Mouse (Mus musculus) small intestine, adult 2 months (tissue): Measurements from ENCODE around the gene Slc6a17. TPM values are rescaled to one million over a fixed set of nuclear protein-coding genes. Genes with fewer than 3 reads are reported as not detected.

ENCODE experiments used
- H3K27ac ChIP-seq: fragments of 200-500 bp; 2 replicates; pipeline ENCODE4 v1.5.1; 2012; ENCODE audit warnings: low read depth, low read length, control low read depth, inconsistent platforms; ENCODE audit not compliant: insufficient read depth
- H3K27me3 ChIP-seq: fragments of 200-500 bp; 2 replicates; pipeline ENCODE4 v1.6.1; 2012; ENCODE audit warnings: mild to moderate bottlenecking, moderate library complexity, low read length, inconsistent platforms; ENCODE audit not compliant: control insufficient read depth, insufficient read depth
- H3K36me3 ChIP-seq: fragments of 200-500 bp; 2 replicates; pipeline ENCODE4 v1.6.1; 2012; ENCODE audit warnings: mild to moderate bottlenecking, low read length, control low read depth, inconsistent platforms; ENCODE audit not compliant: control insufficient read depth, insufficient read depth
- H3K4me1 ChIP-seq: fragments of 200-500 bp; 2 replicates; pipeline ENCODE4 v1.6.1; 2012; ENCODE audit warnings: low read length, inconsistent platforms, mixed read lengths; ENCODE audit not compliant: control insufficient read depth, insufficient read depth, insufficient read length
- H3K4me3 ChIP-seq: fragments of 200-500 bp; 2 replicates; pipeline ENCODE4 v1.5.1; 2012; ENCODE audit warnings: low read depth, mild to moderate bottlenecking, control low read depth, inconsistent platforms, low read length, moderate library complexity
- CTCF ChIP-seq: fragments of 200-500 bp; IDR thresholded peaks from 2 replicates; pipeline ENCODE4 v1.5.1; 2012; ENCODE audit warnings: low read depth, mild to moderate bottlenecking, control low read depth, inconsistent platforms, low read length, moderate library complexity, mixed read lengths; ENCODE audit not compliant: insufficient replicate concordance, insufficient read length; ENCODE audit errors: extremely low read depth
- POLR2A ChIP-seq: fragments of 200-500 bp; IDR thresholded peaks from 2 replicates; pipeline ENCODE4 v1.6.1; 2012; ENCODE audit warnings: low read depth, mild to moderate bottlenecking, control low read depth, inconsistent platforms, low read length, moderate library complexity
- WGBS: fragments of 180-500 bp; shearing (Covaris S2); methylation state at CpG from one replicate; pipeline ENCODE4 v1.1.7; 2018; 5-methylcytosine and 5-hydroxymethylcytosine counted together
- polyA plus RNA-seq: library from polyadenylated mRNA; depleted of rRNA; stranded (reverse); fragments of >200 nt; gene quantifications from 2 replicates; pipeline ENCODE4 v1.2.3, GENCODE M21; 2012

Gene Slc6a17
- polyA plus RNA-seq, 1 experiment: 1.6 TPM

DNA sequence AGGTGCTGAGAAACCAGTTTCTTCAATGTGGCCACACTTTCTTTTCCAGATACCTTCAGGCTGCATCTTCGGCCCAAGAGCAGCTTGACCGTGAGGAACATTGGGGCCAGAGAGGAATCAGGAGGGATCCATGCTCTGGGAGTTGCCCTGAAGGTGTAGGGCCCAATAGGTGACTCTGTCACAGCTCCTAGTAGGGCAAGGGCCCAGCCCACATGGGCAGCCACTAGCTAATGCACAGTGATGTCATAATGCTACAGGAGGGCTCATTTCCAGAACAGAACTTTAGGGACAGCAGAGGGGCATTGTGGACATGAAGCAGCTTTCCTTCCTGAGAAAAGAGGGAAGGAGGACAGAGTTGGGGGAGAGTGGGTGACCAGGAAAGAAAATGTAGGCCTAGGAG lies 37.0 kb upstream of the Slc6a17 start, which contains the start of gene Ubl4b:
Gene Ubl4b, minus strand, starts transcription at position 232 of the 400 bp plus-strand sequence.
- H3K4me1 ChIP-seq: no peaks in the 10 kb centered on the region
- no peaks in the 10 kb centered on the region for H3K27me3 ChIP-seq
- TF ChIP-seq CTCF (no peak), POLR2A (no peak)
- no peaks in the 10 kb centered on the region for H3K36me3 ChIP-seq
- no peak within 1 kb of the TSS for H3K27ac ChIP-seq
- WGBS: 88% methylated on average over 2 of the region's 2 CpGs
- no peak within 1 kb of the TSS for H3K4me3 ChIP-seq

DNA sequence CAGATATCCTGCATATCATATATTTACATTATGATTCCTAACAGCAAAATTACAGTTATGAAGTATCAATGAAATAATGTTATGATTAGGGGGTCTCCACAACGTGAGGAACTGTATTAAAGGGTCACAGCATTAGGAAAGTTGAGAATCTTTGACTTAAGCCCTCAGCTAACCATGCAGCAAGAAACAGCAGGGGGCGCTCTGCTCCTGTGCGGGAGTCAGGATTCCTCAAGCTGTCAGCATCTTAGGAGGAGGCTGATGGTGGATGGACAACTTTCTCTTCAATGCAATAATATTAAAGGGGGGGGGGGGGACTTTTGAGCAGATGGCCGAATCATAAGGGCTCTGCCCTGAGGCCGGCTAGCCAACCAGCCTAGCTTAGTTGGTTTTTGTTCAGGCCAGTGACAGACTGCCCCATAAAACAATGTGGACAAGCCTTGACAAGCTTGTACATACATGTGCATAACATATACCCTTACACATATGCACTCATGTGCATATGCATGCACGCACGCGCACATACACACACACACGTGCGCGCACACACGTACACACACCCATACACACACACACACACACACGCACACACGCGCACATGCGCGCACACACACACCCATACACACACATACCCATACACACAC lies 32.7 kb upstream of the Slc6a17 start:
- H3K4me3 ChIP-seq: no peak overlapping the region
- H3K27me3 ChIP-seq: no peaks in the 10 kb centered on the region
- no peak overlapping the region for H3K27ac ChIP-seq
- peak; percentile 63; the same call in 1 of the 2 replicates for TF ChIP-seq CTCF
- no peak for TF ChIP-seq POLR2A
- 68% methylated on average over 17 of the region's 17 CpGs for WGBS
- H3K4me1 ChIP-seq: no peaks in the 10 kb centered on the region
- H3K36me3 ChIP-seq: no peaks in the 10 kb centered on the region

DNA sequence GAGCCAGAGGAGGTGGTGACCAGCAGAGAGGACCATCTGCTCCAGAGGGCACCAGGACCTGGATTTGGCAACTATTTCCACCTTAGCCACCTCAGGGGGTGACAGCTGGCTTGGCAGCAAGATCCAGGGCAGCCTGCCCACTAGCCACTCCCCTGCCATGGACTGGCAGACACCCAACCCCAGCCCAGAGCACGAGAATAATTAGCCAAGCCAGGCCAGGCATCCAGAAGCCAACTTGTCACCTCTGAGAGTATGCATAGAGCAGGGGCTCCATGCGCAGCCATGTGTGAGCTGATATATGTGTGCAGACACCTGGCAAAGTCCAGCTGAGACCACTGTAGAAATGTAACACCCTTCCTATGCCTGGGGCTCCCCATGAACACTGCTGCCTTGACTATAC lies 29.1 kb upstream of the Slc6a17 start:
- Histone ChIP-seq H3K27me3 (no peaks in the 10 kb centered on the region), H3K4me1 (no peaks in the 10 kb centered on the region), H3K36me3 (no peaks in the 10 kb centered on the region), H3K27ac (no peak overlapping the region), H3K4me3 (no peak overlapping the region)
- TF ChIP-seq POLR2A (no peak), CTCF (no peak)
- WGBS: 26% methylated on average over 2 of the region's 2 CpGs

DNA sequence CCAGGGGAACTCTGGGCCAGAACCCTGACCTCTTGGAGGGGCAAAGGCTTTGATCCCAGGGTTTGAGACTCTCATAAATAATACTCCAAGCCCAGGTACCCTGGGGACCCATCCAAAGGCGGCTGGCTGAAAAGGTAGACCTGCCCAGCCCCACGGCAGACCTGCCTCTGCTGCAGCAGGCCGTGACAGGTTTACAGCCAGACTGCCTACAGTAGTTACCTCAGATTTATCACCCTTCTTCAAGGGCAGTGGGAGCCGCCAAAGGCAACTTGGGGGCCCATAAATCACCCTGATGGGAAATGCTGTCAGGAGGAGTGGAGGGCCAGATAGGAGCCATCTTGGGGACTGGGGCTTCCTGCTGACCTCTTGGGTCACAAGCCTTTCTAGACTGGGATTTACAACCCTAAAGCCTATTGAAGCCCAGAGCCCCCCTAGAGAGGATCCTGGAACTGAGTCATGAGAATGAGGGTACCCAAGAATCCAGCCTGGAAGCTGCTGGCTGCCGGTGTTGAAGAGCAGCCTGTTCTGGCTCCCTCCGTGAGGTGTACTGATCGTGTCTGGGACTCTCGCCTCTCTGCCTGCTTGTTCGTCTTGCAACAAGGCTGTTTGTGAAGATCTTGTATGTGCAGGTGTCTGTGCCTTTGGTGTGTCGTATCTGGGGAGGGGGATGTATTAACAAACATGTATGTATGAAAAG lies 28.0 kb upstream of the Slc6a17 start:
- Histone ChIP-seq H3K4me1 (no peaks in the 10 kb centered on the region), H3K27ac (no peak overlapping the region), H3K4me3 (no peak overlapping the region), H3K27me3 (no peaks in the 10 kb centered on the region), H3K36me3 (no peaks in the 10 kb centered on the region)
- no peak for TF ChIP-seq CTCF
- WGBS: 39% methylated on average over 10 of the region's 10 CpGs

DNA sequence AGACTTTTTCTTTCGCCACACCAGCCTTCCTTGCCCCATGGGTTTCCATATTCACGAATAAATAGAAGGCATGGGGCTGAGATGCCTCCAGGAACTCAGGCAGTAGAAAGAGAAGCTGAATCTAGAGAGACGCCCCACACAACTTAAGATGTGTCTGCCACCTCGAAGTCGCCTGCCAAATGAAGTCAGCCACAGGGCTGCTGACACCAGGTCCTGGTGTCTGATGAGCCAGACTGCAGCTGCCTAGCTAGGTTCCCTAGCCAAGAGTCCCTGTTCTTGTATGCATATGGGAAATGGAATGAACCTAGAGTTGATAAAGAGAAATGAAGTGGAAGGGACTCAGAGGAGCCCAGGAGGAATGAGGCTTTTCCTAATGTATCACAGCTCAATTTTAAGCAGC lies 27.5 kb upstream of the Slc6a17 start:
- WGBS: 68% methylated on average over 5 of the region's 5 CpGs
- TF ChIP-seq CTCF (no peak), POLR2A (no peak)

DNA sequence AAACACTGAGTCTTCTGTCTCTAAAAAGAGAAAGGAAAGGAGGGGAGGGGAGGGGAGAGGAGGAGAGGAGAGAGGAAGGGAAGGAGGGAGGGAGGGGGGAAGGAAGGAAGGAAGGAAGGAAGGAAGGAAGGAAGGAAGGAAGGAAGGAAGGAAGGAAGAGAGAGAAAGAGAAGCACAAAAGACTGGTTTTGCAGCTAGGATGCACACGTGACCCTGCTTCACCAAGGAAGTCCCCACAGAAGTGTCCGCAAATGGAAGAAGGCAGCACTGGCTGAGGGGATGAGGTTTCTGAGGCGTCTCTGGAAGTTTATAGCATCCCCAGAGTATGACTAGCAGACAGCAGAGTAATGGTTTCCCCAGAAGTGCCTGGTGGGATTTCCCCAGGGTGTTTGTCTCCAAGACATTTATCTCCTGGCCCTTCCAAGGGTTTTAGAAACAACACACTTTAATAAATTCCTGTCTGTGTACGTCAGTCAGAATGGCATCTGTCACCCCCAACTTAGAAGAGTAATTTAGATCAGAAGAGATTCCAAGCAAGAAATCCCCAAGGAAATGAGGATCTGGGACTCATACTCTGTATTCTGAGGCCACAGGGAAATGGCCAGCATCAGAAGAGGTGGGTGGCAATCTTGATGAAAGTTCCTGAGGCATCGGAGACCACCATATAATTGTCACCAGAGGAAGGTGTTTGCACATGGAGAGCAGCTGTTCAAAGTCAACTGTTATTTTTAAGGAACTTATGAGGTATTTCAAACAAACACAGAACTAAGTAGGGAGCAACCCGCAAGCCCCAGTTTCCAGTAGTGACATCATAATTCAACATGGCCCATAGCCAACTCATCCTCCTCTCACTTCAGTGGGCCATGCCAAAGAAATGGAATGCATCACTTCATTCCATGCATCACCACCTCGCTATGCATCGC lies 25.6 kb upstream of the Slc6a17 start:
- no peak overlapping the region for H3K27ac ChIP-seq
- H3K36me3 ChIP-seq: no peaks in the 10 kb centered on the region
- 66% methylated on average over 8 of the region's 8 CpGs for WGBS
- no peaks in the 10 kb centered on the region for H3K27me3 ChIP-seq
- TF ChIP-seq POLR2A (no peak), CTCF (no peak)
- no peak overlapping the region for H3K4me3 ChIP-seq
- no peaks in the 10 kb centered on the region for H3K4me1 ChIP-seq

More for the DNA sequence above, 27.5 kb upstream of the Slc6a17 start:
- no peaks in the 10 kb centered on the region for H3K27me3 ChIP-seq
- no peaks in the 10 kb centered on the region for H3K4me1 ChIP-seq
- no peak overlapping the region for H3K4me3 ChIP-seq
- no peaks in the 10 kb centered on the region for H3K36me3 ChIP-seq
- H3K27ac ChIP-seq: no peak overlapping the region

DNA sequence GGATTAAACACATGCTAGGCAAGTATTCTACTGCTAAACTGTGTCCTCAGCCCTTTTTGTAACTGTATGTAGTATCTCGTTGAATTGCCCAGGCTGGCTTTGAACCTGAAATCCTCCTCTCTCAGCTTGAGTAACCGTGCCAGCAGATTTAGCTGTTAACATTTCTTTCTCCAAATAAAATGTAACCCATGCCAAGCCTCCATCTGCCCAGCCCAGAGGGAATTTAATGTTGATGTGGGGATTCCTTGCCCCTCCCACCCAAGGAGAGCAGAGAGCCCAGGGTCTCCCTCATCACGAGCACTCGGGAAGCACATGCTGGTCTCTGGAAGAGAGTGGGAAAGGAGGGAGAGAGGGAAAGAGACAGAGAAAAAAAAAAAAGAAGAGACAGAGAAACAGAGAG lies 24.8 kb upstream of the Slc6a17 start:
- 60% methylated on average over 4 of the region's 4 CpGs for WGBS
- Histone ChIP-seq H3K27me3 (no peaks in the 10 kb centered on the region; the same call in 1 of the 2 replicates), H3K4me3 (no peak overlapping the region), H3K27ac (no peak overlapping the region), H3K36me3 (no peaks in the 10 kb centered on the region), H3K4me1 (no peaks in the 10 kb centered on the region)
- TF ChIP-seq CTCF: no peak
- TF ChIP-seq POLR2A: no peak
